Mouse (Mus musculus): ENCODE measurements around the gene Glyatl3. TPM values are rescaled to one million over a fixed set of nuclear protein-coding genes. Genes with fewer than 3 reads are reported as not detected.

Gene Glyatl3
- not detected for polyA plus RNA-seq (2017; shearing (Covaris generic))

GRCm38 (mm10) chr17:40914250-40914649, at the start of gene Glyatl3:
TSS of gene Glyatl3 (minus strand) at chr17:40914350.

DNA sequence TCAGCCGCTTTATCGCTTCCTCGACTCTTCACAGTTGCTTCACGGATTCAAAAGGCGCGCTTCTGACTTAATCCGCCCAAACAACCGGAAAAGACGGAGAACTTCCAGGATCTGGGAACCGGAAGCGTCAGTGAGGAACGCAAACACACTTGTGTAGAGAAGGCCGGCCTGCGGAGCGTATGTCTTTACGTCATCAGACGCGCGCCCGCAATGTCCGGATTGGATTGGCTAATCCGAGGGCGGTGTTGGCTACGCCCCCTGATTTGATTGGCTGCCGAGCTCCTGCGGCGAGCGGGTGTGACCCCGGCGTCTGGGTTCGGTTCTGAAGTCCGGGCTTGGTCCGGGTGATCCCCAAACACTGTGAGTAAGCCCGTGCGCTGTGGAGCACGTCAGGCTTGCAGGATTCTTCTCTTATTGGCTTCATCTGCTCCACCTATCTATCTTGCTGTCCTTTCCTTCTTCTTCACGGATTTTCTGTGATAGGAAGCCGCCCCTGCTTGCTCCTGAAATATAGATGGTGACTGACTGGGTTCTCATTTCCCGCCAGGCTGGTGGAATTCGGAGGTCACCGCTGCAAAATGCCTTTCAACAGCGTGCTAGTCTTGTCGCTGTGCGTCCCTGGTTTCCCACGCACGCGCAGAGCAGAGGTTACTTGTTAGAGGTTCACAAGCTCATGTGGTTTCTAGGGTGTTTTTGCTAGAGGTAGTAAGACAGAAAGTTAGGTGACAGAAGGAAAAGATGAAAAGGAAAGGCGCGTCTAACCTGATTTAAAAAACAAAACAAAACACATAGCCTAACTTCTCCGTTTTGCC, 20.5 kb upstream of the Glyatl3 start, which contains the start of the genes Mut and Cenpq:
TSS of gene Mut (plus strand) at position 266 of the 812 bp plus-strand sequence.
TSS of gene Cenpq (minus strand) at position 628 of the 812 bp plus-strand sequence.

GRCm38 (mm10) chr17:40879924-40880691, 34.0 kb downstream of the Glyatl3 start, which contains the start of gene 9130008F23Rik:
TSS of gene 9130008F23Rik (minus strand) at chr17:40880559.

Other genes starting within 250 kb of the Glyatl3 start
- not detected for gene Esp1, start 187.2 kb downstream of the Glyatl3 start, polyA plus RNA-seq (2017; shearing (Covaris generic))
- not detected for gene Crisp2, start 107.3 kb downstream of the Glyatl3 start, polyA plus RNA-seq (2017; shearing (Covaris generic))
- gene Rhag, start 103.2 kb downstream of the Glyatl3 start, polyA plus RNA-seq (2017; shearing (Covaris generic)) = 1.1 TPM
- gene 9130008F23Rik, start 33.8 kb downstream of the Glyatl3 start, polyA plus RNA-seq (2017; shearing (Covaris generic)) = 0.79 TPM
- 31.9 TPM for gene Mut, start 20.3 kb upstream of the Glyatl3 start, polyA plus RNA-seq (2017; shearing (Covaris generic))
- gene Cenpq, start 20.7 kb upstream of the Glyatl3 start, polyA plus RNA-seq (2017; shearing (Covaris generic)) = 24.5 TPM